Mouse (Mus musculus) left cerebral cortex, adult 8-10 months (tissue): Measurements from ENCODE around the gene Hoxa10. TPM values are rescaled to one million over a fixed set of nuclear protein-coding genes. Genes with fewer than 3 reads are reported as not detected.
A peak's percentile ranks its signal among the peaks of the same experiment; 100 is the strongest.

Source experiments
- DNase-seq, 2 experiments: peaks; one replicate each; pipeline ENCODE4 v3.0.0; 2022; ENCODE audit warnings: low spot score in 2 of 2
- total RNA-seq, 4 experiments: library from RNA; stranded (reverse); gene quantifications; 2 replicates each; pipeline ENCODE4 v1.2.4; 2022

Gene Hoxa10
- total RNA-seq, 4 experiments from 2014 or later, result not detected

DNA sequence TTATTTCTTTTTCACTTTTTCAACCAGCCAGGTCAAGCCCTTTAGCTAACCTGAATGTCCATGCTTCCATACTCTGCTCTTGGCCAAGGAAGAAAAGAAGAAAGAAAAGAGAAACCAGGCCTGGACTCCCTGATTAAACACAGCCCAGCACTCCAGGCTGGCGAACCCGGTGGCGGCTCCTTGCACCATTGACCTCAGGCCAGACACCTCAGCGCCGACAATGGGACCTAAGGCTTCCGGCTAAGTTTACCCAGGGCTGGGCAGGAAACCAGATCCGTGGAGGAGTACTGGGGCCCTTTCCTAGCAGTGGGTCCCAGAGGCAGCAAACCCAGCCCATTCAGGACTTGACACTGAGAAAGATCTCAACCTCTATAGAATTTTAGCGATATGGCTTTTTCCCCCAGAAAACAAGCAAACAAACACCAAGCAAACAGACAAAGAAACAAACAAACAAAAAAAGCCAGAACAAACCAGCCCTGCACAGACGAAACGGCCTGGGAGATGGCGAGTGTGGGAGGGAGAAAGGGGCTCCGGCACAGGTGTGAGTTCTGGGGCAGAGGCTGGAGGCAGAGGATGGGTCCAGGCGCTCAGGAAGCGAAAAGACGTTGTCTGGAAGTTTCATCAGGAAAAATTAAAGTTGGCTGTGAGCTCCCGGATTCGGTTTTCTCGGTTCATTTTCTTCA is 8.6 kb downstream of the Hoxa10 start:
- DNase-seq, result no peak

DNA sequence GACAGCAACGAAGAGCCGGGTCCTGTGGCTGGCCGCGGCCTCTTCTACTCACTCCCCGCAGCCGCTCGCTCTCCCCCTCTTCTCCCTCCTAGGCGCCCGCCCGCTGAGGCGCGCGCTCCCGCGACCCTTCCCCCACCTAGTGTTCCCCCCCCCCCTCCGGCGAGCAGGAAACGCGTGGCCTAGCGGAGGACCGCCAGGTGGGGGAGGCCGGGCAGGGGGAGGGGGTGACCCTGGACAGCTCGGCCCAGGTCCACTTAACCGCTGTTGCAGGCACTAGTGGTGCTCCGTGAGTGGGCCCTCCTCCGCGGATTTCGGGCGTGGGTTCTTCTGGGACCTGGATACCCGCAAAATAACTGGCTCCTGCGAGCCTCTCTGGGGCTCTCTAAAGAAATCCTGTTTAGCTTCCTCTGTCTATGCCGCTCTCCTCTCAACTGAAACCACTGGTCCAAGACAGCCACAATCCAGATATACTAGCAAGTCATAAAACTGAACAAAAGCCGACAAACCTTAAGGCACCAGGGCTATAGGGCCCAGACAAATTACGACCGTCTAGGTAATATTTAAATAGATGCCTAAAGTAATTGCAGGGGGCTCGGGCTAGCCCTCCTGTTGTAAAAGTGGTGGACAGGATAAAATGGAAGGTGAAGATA is 10.0 kb downstream of the Hoxa10 start, which contains the start of gene Hoxa9:
Gene Hoxa9, minus strand, starts transcription at position 574 of the 650 bp plus-strand sequence.
- no peak for DNase-seq

DNA sequence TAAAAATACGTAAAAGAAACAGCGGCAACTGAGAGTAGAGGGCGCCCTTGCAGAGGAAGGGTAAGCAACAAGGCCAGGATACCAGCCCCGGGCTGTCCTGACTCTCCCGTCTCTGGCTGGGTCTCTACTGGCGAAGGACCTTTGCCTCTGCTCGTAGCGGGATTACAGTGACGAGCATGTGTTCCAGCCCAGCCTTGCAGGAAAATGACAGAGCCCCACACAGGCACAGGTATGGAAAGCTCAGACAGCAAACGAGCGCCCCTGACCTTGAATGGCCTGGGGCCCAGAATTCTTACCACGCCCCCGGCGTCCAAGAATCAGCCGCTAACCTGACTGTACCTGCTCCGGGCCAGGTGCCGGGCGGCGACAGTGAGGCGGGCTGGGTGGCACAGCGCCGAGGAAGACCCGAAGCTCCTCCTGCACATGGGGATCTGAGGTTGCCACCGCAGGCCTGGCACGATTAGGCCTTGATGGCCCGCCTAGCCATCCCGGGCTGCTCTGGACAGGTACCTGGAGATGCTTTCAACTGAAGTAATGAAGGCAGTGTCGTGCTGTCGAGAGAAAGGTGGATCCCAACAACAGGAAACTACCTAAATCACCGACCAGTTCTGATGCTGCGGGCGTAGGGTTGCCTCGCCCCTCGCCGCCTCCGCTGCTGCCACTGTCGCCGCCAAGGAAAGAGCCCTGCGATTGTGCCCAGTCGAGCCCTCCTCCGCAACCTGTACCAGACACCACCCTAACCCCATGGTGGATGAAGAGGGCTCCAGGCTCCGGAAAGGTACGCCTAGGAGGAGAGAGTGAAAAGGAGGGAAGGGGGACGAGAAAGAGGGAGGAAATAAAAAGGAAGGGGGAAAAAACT is 10.9 kb downstream of the Hoxa10 start:
- no peak for DNase-seq

DNA sequence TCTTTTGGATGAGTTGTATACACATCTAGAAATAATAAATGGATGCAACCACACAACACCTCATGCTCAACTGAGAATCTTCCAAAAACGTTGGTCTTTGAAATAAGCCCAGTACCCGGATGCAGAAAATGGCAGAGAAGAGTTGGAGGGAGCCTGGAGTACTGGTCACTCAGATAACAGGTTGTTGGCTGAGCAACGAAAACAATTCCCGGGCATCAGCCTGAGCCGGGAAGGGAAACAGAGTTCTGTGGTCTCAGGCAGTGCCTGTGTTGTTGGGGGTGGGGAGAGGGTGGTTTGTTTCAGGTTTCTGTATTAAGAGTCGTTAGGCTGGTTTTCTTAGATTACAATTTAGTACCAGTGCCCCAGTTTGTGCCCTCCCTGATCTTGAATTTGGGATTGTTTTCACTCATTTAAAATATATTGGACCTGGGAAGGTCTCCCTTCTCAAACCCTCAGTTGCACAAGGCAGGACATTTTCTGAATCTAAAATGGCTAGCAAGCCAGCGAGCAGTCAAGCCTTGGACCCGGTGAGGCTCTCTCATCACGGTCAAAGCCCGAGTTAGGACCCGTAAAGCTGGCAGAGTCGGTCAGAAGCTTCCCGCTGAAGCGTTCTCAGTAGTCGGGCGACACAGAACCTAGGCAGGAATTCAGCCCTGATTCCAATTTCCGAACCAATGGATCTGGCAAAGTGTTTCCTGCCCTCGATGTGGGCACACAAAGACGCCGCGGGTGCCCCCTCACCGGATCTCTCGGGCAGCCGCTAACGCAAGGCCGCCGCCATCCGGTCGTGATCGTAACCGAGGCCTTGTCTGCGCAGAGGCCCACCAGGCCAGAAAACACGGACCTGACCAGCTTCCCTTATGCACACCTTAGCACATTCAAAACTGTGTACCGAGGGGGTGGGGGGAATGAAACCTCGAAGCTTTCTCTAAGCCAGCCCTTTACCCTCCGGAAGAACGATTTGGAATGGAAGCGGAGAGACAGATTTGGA is 11.9 kb downstream of the Hoxa10 start:
- no peak for DNase-seq

DNA sequence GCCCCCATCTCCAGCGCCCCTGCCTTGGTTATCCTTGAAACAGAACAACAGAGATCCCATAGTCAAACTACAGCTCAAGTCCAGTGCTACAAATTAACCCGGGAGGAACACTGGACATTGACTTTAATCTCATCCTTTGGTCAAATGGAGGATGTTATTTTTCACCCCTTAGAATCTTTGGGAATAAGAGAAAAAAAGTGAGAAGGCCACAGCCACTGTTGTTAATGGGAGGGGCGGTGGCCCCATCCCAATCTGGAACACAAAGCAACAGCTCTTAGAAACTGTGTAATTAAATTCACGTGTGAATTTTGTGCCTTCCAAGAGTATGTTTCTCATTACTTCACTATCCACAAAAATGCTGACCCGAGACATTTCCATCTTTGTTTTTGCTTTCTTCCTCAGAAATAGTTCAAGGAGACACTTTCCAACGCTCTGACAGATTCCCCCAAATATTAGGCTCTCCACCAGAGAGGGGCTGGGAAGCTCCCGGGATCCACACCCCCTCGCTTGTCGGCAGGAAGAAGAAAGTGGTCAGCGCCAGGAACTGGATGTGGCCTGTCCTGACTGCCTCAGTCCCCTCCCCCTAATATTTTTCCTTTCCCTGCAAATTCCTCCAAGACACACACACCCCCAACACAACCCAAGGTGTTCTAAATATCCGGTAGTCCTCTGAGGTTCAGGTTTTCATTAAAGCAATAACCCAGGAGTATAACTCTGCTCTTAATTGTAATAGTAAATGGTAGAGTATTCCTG is 13.0 kb downstream of the Hoxa10 start:
- no peak for DNase-seq

DNA sequence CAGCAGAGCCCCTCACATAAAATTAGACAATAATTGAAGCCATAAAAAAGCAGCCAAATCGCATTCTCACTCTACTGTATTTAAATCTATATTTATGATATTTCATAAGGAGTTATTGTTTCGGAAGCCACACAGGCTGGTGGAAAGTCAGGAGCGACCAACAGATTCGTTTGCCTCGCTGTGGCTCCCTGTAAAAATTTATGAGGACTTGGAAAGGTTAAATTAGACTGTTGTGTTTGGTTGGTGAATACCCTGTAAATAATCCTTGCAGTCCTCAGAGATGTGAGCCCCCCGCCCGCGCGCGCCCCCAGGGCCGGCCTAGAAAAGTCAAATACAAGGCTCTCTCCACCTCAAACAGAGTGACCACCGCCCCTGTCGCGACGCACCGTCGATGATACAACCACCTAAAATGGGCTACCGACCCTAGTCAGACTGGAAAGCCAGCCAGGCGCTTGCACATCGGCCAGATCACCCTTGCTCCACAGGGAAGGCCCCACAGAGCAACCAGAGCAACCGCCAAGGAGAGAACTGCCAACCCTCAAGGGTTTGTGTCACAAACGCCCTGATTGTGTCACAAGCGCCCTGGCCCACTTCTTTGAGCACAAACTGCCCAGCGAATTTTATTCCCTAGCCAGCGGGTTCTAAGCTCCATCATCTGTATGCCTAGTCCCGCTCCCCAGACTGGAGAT is 13.9 kb downstream of the Hoxa10 start:
- no peak for DNase-seq

DNA sequence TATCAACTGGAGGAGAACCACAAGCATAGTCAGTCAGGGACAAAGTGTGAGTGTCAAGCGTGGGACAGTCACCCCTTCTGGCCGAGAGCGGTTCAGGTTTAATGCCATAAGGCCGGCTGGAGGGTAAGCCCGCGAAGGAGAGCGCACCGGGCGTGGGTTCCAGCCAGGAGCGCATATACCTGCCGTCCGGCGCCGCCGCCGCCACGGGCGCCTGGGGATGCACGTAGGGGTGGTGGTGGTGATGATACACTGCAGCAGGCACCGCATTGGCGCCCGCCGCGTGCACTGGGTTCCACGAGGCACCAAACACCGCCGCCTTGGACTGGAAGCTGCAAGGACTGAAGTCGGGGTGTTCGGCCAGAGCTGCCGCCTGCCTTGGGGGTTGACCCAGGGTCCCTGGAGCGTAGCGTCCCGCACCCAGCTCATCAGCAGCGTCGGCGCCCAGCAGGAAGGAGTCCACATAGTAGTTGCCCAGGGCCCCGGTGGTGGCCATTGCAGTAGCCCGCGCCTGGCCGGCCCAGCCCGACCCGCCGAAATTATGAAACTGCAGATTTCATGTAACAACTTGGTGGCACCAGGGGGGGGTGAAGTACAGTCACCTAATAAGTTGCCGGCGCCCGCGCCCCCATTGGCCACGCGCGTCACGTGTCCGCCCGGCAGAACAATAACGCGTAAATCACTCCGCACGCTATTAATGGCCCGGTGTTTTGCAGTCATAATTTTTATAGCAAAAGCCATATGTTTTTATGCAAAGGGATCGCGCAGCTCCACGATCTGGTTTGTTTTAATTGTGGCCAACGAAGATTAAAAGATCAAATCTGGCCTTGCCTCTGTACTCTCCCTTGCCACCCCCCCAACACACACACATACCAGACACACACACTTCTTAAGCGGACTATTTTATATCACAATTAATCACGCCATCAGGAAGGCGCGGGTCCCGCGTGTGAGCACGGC is 14.8 kb downstream of the Hoxa10 start:
- DNase-seq, result no peak

DNA sequence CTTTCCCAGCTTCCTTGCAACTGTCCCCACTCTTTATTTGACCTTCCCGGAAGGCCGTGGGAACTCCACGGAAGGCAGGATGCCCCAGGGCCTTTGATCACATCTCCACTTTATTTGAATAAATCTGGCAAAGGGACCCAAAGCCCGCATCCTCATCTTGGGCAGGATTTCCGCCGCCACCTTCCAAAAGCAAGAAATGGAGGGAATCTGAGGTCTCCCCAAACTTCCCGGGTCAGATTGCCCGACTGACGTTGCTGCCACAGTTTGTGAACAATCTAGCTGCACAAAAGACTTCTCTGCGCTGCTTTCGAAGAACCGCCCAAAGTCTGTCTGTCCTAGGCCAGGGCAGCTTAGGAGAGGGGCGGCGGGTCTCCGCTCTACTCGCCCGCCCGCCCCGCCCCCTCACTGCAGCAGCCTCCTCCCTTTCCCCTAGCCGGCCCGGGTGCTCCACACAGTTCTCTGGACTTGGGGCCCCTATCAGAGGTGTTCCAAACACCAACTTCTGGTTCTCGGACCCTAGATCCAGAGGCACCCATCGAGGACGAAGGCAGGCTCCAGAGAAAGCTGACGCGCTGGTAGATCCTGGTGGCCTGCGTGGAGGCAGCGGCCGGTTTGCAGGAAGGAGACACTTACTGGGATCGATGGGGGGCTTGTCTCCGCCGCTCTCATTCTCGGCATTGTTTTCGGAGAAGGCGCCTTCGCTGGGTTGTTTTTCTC is 15.6 kb downstream of the Hoxa10 start:
- no peak for DNase-seq

DNA sequence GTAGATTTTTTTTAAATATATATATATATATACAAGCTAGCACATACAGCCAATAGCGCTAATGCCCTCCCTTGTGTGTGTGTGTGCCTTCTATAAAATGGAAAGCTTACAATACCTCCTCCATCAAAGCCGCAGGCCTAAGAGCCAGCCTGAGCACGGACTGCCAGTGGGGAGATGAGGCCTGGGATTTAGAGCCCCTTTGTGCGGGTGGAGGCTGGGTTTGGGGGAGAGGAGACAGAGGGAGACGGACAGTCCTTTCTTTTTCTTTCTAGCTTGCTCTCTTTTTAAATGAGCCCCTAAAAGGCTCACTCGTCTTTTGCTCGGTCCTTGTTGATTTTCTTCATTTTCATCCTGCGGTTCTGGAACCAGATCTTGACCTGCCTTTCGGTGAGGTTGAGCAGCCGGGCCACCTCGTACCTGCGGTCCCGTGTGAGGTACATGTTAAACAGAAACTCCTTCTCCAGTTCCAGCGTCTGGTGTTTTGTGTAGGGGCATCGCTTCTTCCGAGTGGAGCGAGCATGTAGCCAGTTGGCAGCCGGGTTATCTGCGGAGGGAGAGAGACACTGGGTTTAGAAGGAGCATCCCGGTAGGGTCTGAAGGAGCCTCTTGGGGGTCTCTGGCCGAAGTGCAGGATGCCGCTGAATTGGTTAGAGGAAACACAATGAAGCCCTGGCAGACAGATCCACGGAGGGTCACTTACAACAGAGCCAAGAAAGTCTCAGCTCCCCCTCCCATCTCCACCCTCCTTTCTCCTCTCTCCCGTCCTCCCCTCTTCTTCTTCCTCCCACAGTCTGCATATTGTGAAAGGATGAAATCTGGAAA is 16.5 kb downstream of the Hoxa10 start:
- DNase-seq, result no peak

DNA sequence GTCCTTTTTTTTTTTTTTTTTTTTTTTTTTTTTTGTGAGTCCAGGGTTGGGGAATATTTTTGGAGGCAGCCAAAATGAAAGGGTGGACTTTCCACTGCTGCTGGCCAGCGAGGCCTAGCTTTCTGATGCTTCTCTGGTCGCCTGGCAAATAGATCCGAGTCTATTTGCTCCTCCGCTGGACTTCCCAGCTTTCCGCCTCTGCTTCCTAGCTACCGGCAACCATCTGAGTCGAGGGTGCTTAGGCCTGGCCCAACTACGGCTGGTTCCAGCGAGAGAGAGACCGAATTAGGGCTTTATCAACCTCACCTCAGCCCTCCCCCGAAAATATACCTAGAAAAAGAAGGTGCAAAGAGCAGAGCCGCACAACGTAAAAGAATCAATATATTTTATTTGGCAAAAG is 17.9 kb downstream of the Hoxa10 start:
- no peak for DNase-seq

DNA sequence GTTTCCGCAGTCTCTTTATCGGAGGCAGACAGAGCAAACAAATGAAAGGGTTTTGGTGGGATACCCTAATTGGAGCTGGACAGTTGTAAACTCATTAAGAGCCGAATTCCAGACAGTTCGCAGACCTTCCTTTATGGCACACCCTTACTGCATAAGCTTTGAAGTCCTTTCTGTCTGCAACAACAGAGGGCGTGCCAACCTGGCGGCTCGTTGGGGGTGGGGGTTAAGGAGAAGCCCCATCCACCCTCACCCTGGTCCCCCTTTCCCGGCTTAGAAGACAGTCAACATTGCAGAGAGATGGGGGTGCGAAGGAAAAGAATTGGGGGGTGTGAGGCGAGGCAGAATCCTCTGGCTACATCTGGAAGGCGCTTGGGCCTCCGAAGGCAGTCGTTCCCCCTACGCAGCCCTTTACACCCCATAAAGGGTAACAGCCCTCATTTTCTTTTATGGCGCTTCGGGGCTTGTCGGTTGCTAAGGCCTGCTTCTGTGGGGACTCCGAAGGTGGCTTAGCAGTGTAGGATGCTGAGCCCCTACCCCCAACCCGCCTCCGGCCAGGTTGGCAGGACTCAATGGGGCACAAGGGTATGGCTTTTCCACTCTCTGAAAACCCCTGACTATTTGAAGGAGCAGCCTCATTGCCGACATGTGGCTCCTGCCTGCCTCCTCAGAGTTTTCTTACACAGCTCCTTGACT is 18.5 kb downstream of the Hoxa10 start:
- DNase-seq, result no peak

DNA sequence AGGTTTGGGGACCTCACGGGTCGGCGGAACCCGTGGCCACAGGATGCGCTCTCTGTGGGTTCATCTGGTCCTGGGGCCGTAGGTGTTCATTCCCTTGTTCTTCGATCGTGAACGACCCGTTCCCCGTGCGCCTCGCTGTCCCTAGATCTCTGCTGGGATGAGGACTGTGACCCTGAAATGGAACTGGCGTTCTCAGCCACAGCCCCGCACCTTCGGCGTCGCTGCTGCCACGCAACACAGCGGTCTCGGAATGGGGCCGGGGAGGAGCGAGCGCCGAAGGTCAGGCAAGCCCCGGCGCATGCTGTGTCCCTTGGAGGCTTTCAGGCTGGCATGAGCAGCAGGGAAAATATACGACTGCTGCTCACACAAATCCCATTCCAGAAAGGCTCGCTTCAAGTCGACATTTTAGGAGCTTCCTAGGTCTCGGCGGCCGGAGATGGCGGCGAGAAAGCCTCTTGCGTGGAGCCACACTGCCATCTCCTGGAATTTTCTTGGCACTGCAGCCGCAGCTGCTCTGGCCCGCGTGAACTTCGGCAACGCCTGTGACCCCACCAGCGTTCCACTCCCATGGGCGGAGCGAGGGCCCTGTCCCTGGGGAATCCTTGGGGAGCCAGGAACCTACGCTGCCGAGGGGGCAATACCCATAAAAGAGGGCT is 19.2 kb downstream of the Hoxa10 start, which contains the start of gene Hoxa7:
Gene Hoxa7, minus strand, starts transcription at position 518 of the 656 bp plus-strand sequence.
- DNase-seq, result peak; percentile 46 to 77

DNA sequence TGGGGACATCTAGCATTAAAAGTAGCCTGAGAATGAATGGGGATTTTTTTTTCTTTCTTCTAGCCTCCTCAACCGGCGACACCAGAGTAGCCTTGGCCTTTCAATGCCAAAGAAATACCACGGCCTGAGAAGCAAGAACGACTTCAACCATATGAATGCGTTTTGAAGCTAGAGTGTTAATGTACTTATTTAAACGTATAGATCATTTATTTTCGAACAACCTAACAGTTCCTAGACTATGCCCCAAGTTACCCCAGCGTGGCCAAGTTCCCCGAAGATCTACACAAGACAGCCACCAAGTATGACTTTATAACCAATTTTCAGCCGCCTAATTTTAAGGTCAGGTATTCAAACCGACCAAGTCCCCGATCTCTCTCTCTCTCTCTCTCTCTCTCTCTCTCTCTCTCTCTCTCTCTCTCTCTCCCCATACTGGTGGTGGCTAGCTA is 19.8 kb downstream of the Hoxa10 start:
- DNase-seq, result no peak

DNA sequence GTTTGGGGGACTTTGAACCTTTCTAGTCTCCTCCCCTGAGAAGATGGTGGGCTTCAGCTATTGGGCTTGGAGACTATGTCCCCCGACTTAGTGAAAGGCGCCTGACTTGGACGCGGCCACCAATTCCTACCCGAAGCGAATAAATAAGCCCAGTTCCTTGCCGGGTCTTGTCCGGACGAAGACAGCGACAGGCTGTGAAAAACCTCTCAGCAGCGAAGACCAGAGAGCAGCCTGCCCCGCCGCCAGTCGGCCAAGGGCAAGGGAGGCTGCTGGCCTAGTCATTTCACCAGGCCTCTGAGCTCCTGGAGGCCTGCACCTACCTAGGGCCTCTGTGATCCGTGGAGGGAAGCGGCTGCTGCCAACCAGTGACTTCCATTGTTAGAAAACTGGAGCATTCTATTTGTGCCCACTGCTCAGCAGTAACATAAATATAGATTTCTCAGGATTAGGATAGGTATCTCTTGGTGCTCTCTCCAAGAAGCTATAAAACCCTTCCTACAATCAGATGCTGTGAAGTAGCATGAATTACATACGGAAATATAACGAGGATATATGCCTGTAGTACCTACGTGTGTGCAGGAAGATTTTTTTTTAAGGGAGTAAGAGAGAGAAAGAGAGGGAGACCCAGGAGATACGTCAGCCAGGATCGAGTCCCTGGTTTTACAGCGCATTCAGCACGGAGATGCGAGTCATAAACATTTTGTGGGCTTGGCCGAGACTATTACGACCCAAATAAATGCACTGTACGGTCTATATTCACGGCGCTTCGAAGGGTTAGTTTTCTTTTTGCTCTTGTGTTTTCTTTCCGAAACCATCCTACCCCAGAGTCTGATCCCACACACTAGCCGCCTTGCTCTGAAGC is 20.4 kb downstream of the Hoxa10 start:
- DNase-seq, result no peak
